15 mouse cellular contexts compared by ENCODE assay signal in genomic region chr8:85977588-85978077, GRCm38 (mm10).
DNase-seq lines count a peak whose midpoint lies in the region; ATAC-seq lines count a peak whose summit lies in the region.
"Had no signal": no experiment of that assay in that cellular context is flagged by ENCODE, and none has a peak within 500 bp of the region (broad histone marks: within the 10 kb centered on the region; RNA-seq: fewer than 3 reads in every experiment).

No protein-coding gene starts in this region.

- no peaks in the 10 kb centered on the region for H3K4me1 ChIP-seq in heart, embryonic 11.5 days (ENCODE audit: control insufficient read depth, insufficient read depth, low read length)
- H3K4me1 ChIP-seq: embryonic facial prominence, embryonic 13.5 days; heart, embryonic 13.5 days; liver, embryonic 15.5 days had no signal

- WGBS in heart, embryonic 11.5 days (ENCODE audit: insufficient replicate concordance) = 93% methylated on average over 4 of the region's 4 CpGs

- H3K4me3 ChIP-seq in heart, embryonic 11.5 days (ENCODE audit: low read depth, low read length) = no peak overlapping the region
- H3K4me3 ChIP-seq: embryonic facial prominence, embryonic 13.5 days; heart, embryonic 13.5 days; liver, embryonic 15.5 days had no signal

- H3K27ac ChIP-seq in heart, embryonic 11.5 days (ENCODE audit: low read depth, low read length) = no peak overlapping the region
- H3K27ac ChIP-seq: embryonic facial prominence, embryonic 13.5 days; heart, embryonic 13.5 days; liver, embryonic 15.5 days had no signal

- no peak for ATAC-seq in heart, embryonic 11.5 days (replicated peaks; ENCODE audit: insufficient number of reproducible peaks, low FRiP score, low TSS enrichment)
- ATAC-seq: inflammation-experienced regulatory T-cells, adult 6 months; midbrain, embryonic 16.5 days had no signal

- no peaks in the 10 kb centered on the region for H3K36me3 ChIP-seq in splenic B cell, adult 2 months (ENCODE audit: control insufficient read depth, insufficient read depth, low read length, poor library complexity, severe bottlenecking)
- H3K36me3 ChIP-seq in heart, embryonic 11.5 days (ENCODE audit: control insufficient read depth, insufficient read depth, low read length) = peaks cover 4% of the 10 kb centered on the region

- H3K9me3 ChIP-seq in heart, embryonic 11.5 days (replicated peaks; ENCODE audit: control insufficient read depth, low read length) = no peaks in the 10 kb centered on the region
- H3K9me3 ChIP-seq: embryonic facial prominence, embryonic 13.5 days; heart, embryonic 13.5 days; liver, embryonic 15.5 days had no signal

- H3K27me3 ChIP-seq in splenic B cell, adult 2 months (ENCODE audit: control insufficient read depth, insufficient read depth, low read length, poor library complexity, severe bottlenecking) = no peaks in the 10 kb centered on the region
- no peaks in the 10 kb centered on the region for H3K27me3 ChIP-seq in heart, embryonic 11.5 days (ENCODE audit: control insufficient read depth, insufficient read depth, low read length)
- H3K27me3 ChIP-seq: embryonic facial prominence, embryonic 13.5 days; heart, embryonic 13.5 days; liver, embryonic 15.5 days had no signal

- DNase-seq in cerebellum, postnatal 10 days = peak; percentile 6
- DNase-seq in cerebellum, adult 8-10 months = no peak
- DNase-seq in lung, postnatal 36 days = peak; percentile 8
- no peak for DNase-seq in lung, postnatal 10 days
- DNase-seq in WW6 (ENCODE audit: low read depth, low spot score) = peak; percentile 3
- DNase-seq in splenic B cell, adult 2 months (ENCODE audit: low read depth, low spot score) = peak; percentile 22
- DNase-seq in spleen, postnatal 14 days (ENCODE audit: low spot score in 2 of 2) = no peak
- DNase-seq: layer of hippocampus, postnatal 36 days; right cerebral cortex, postnatal 14 days had no signal

- H3K9ac ChIP-seq in heart, embryonic 11.5 days (ENCODE audit: low read depth, low read length) = no peak overlapping the region
- H3K9ac ChIP-seq: embryonic facial prominence, embryonic 13.5 days; heart, embryonic 13.5 days; liver, embryonic 15.5 days had no signal

- no peak overlapping the region for H3K4me2 ChIP-seq in heart, embryonic 11.5 days
- H3K4me2 ChIP-seq: embryonic facial prominence, embryonic 13.5 days; heart, embryonic 13.5 days; liver, embryonic 15.5 days had no signal

Comparison
In these comparisons a context has a peak if more than half of its experiments do, and no peak if none do; other contexts are left out.
1. DNase-seq: peak in cerebellum, postnatal 10 days (2 of 2), lung, postnatal 36 days (single experiment), WW6 (single experiment) and splenic B cell, adult 2 months (single experiment); none in cerebellum, adult 8-10 months (single experiment), lung, postnatal 10 days (single experiment) and spleen, postnatal 14 days (0 of 2).